Mouse (Mus musculus): Measurements from ENCODE around the gene Rac1. TPM values are rescaled to one million over a fixed set of nuclear protein-coding genes. Genes with fewer than 3 reads are reported as not detected.

Gene Rac1
- total RNA-seq, 2 experiments from 2014 or later: 344 to 351 TPM

- H3K4me3 ChIP-seq: no peak overlapping the region
- peak overlapping the region; percentile 38; the same call in 1 of the 2 replicates for H3K27ac ChIP-seq
These were observed 25.1 kb upstream of the Rac1 start for GRCm38 (mm10) chr5:143552911-143553310.

GRCm38 (mm10) chr5:143548922-143549321 lies 21.1 kb upstream of the Rac1 start:
- Histone ChIP-seq H3K4me3 (peak overlapping the region; percentile 88), H3K27ac (peak overlapping the region; percentile 73)
- DNase-seq (ENCODE audit: extremely low spot score in 1 of 2, low spot score in 2 of 2): peak in 1 of 2 experiments; percentile 36
- intact Hi-C loops (cut with DNase I): loop anchor here (1.0 to 5.0 kb wide), 4 partner anchors 21 to 220 kb away; partner anchors contain the start of genes Rac1 and Zdhhc4

More at GRCm38 (mm10) chr5:143552911-143553310, 25.1 kb upstream of the Rac1 start:
- no peak for TF ChIP-seq CTCF (IDR thresholded peaks at IDR 0.05)
- DNase-seq (ENCODE audit: extremely low spot score in 1 of 2, low spot score in 2 of 2): peak; percentile 28 to 44
- intact Hi-C loops (cut with DNase I): no loop called here

DNA sequence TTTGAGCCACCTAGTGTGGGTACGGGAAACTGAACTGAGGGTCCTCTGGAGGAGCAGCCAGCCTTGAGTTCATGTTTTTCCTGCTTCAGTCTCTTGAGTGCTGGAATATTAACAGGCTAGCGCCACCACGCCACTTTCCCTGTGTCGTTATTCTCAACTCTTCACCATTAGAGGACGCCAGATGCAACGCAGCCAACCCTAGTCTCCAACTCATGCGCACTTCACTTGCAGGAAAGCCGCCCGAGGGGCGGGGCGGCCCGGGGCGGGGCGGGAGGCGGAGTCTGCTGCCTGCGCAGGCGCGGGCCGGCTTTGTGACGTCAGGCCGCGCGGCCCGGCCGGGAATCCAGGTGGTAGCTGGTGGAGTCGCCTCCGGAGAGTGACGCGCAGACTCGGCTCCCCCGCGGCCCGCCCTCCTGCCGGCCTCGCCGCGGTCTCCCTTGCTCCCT lies 20.6 kb upstream of the Rac1 start:
- Histone ChIP-seq H3K4me3 (peak overlapping the region; percentile 88), H3K27ac (peak overlapping the region; percentile 73)
- TF ChIP-seq CTCF (IDR thresholded peaks at IDR 0.05): peak; percentile 71
- DNase-seq (ENCODE audit: extremely low spot score in 1 of 2, low spot score in 2 of 2): peak; percentile 96 to 97
- intact Hi-C loops (cut with DNase I): loop anchor here (1.0 to 5.0 kb wide), 4 partner anchors 20 to 219 kb away; partner anchors contain the start of genes Rac1 and Zdhhc4

GRCm38 (mm10) chr5:143547866-143548265 lies 20.0 kb upstream of the Rac1 start:
- Histone ChIP-seq H3K27ac (peak overlapping the region; percentile 60), H3K4me3 (no peak overlapping the region; the same call in 1 of the 2 replicates)
- no peak for TF ChIP-seq CTCF (IDR thresholded peaks at IDR 0.05)
- intact Hi-C loops (cut with DNase I): loop anchor here (1.0 to 5.0 kb wide), 5 partner anchors 20 to 219 kb away; partner anchors contain the start of genes Rac1 and Zdhhc4
- no peak for DNase-seq (ENCODE audit: extremely low spot score in 1 of 2, low spot score in 2 of 2)

GRCm38 (mm10) chr5:143547384-143547783 lies 19.5 kb upstream of the Rac1 start:
- Histone ChIP-seq H3K4me3 (no peak overlapping the region), H3K27ac (no peak overlapping the region)
- TF ChIP-seq CTCF (IDR thresholded peaks at IDR 0.05): peak; percentile 94
- peak; percentile 73 to 83 for DNase-seq (ENCODE audit: extremely low spot score in 1 of 2, low spot score in 2 of 2)
- intact Hi-C loops (cut with DNase I): loop anchor here (1.0 to 5.0 kb wide), 3 partner anchors 40 to 209 kb away; no protein-coding TSS in a partner anchor

DNA sequence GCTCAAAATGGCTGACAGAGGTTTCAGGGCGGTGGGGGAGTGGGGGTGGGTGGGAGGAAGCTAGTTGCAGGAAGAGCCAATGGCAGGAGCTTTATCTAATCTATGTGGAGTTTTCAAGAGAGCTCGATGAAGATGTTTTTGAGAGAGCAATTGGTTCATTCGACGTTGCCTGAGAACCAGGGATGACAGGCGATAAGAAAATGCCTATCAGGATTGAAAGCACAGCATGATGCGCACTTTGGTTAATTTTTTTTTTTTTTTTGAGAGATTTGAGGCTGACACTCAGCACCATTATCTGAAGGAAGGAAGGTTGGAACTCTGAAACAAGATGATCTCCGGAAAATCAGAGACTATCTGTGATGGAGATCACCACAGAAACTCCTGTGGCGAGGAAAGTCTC lies 11.3 kb upstream of the Rac1 start:
- no peak for DNase-seq (ENCODE audit: extremely low spot score in 1 of 2, low spot score in 2 of 2)
- Histone ChIP-seq H3K27ac (no peak overlapping the region), H3K4me3 (no peak overlapping the region)
- no peak for TF ChIP-seq CTCF (IDR thresholded peaks at IDR 0.05)
- intact Hi-C loops (cut with DNase I): no loop called here

GRCm38 (mm10) chr5:143537022-143537421 lies 9.2 kb upstream of the Rac1 start:
- intact Hi-C loops (cut with DNase I): no loop called here
- DNase-seq (ENCODE audit: extremely low spot score in 1 of 2, low spot score in 2 of 2): no peak
- H3K27ac ChIP-seq: no peak overlapping the region
- H3K4me3 ChIP-seq: no peak overlapping the region
- TF ChIP-seq CTCF (IDR thresholded peaks at IDR 0.05): no peak

DNA sequence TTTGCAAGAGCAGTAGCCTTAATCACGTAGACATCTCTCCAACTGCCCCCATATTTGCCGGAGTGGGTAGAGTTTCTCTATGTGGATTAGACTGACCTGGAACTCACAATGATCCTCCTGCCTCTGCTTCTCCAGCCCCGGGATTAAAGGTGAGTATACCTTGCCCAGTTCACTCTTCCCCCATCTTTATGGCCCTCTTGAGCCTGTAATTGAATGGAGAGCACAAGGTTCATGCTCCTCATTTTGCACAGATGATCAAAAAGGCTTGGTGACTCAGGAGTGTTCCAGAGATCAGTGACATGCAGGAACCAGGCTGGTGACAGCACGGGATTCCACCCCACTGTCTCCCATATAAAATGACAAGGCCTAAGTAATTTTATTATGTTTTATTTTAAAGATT lies 7.1 kb upstream of the Rac1 start:
- DNase-seq (ENCODE audit: extremely low spot score in 1 of 2, low spot score in 2 of 2): no peak
- intact Hi-C loops (cut with DNase I): no loop called here
- TF ChIP-seq CTCF (IDR thresholded peaks at IDR 0.05): no peak
- Histone ChIP-seq H3K27ac (no peak overlapping the region), H3K4me3 (no peak overlapping the region)

GRCm38 (mm10) chr5:143530715-143531114 lies 2.9 kb upstream of the Rac1 start:
- no peak for TF ChIP-seq CTCF (IDR thresholded peaks at IDR 0.05)
- no peak overlapping the region for H3K4me3 ChIP-seq
- no peak overlapping the region for H3K27ac ChIP-seq
- intact Hi-C loops (cut with DNase I): no loop called here
- no peak for DNase-seq (ENCODE audit: extremely low spot score in 1 of 2, low spot score in 2 of 2)

- TF ChIP-seq CTCF (IDR thresholded peaks at IDR 0.05): no peak
- Histone ChIP-seq H3K4me3 (peak overlapping the region; percentile 96), H3K27ac (peak overlapping the region; percentile 92)
- intact Hi-C loops (cut with DNase I): loop anchor here (1.0 kb wide), 2 partner anchors 20 to 64 kb away; partner anchors contain the start of gene Daglb
- DNase-seq (ENCODE audit: extremely low spot score in 1 of 2, low spot score in 2 of 2): no peak
These were observed 460 bp upstream of the Rac1 start for GRCm38 (mm10) chr5:143528308-143528683.

DNA sequence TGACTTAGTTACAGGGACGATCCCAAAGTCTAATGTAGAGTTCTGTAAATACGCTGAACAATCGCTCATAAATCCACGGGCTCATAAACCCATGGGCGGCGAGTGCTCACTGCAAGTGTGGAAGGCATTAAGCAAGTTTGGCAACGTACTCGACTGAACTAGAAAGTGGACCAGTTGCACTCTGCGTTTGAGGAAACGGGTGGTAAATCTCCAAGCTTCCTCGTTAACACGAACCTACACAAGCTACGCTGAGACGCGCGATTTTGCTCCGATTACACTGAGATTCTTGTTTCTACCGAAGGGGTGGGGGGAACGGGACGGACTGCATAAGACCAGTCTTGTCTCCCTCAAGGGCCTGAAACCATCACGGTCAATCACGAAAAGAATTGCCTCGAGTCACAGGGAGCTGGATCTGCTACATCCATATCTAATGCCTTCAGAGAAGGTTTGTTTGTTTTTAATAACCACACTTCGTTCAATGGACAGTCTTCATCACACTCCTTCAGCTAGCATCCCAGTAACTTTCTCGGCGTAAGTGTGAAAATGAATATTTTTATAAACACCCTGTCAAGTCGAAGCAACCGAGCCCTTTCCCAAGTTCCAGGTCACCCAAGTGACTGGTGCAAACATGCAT lies 1.0 kb downstream of the Rac1 start:
- TF ChIP-seq CTCF (IDR thresholded peaks at IDR 0.05): no peak
- DNase-seq (ENCODE audit: extremely low spot score in 1 of 2, low spot score in 2 of 2): no peak
- Histone ChIP-seq H3K4me3 (peak overlapping the region; percentile 96), H3K27ac (peak overlapping the region; percentile 89)
- intact Hi-C loops (cut with DNase I): no loop called here

DNA sequence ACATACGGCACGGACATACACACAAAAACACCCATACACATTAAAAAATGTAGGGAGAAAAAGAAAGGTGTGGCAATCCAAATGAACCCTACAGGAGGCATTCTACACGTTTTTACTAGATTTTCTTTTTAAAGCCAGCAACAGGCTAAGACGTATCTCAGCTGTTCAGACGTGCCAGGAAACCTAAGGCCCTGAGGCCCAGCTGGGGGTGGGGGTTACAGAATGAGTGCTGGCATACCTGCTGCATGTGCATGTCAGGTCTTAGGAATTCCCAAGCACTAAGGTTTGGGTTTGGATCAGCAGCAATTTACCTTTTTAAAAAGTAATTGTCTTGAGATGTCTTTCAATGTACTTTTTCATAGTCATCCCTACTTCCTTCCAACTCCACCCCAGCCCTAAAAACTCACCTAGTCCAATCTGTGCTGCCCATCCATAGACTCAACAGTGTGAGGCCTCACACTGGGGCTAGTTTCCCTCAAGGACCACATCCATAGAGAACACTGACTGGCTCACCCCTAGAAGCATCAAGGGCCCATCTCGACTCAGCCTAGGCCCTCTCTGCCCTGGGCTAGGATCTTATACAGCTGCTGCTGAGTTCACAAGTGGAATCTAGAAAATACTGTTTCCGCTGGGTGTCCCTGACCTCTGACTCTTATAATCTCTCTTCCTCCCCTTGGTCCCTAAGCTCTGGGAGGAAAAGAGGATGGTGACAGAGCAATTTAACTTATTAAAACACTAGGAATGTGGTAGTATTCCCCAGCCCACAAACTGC lies 2.2 kb downstream of the Rac1 start:
- no peak for TF ChIP-seq CTCF (IDR thresholded peaks at IDR 0.05)
- Histone ChIP-seq H3K27ac (no peak overlapping the region), H3K4me3 (peak overlapping the region; percentile 96)
- no peak for DNase-seq (ENCODE audit: extremely low spot score in 1 of 2, low spot score in 2 of 2)
- intact Hi-C loops (cut with DNase I): no loop called here
